Mouse (Mus musculus): ENCODE measurements around the gene Slc25a21. TPM values are rescaled to one million over a fixed set of nuclear protein-coding genes. Genes with fewer than 3 reads are reported as not detected.

The Slc25a21 gene
- total RNA-seq, 2 experiments from 2014 or later: 0.87 to 1.4 TPM

GRCm38 (mm10) chr12:56677620-56678019 is 519.7 kb downstream of the Slc25a21 start:
- intact Hi-C loops (cut with DNase I): no loop called here

GRCm38 (mm10) chr12:56674726-56675125 is 522.5 kb downstream of the Slc25a21 start:
- no peak for DNase-seq (ENCODE audit: low spot score in 2 of 2)
- intact Hi-C loops (cut with DNase I): no loop called here

More at GRCm38 (mm10) chr12:56677620-56678019, 519.7 kb downstream of the Slc25a21 start:
- no peak for DNase-seq (ENCODE audit: low spot score in 2 of 2)

DNA sequence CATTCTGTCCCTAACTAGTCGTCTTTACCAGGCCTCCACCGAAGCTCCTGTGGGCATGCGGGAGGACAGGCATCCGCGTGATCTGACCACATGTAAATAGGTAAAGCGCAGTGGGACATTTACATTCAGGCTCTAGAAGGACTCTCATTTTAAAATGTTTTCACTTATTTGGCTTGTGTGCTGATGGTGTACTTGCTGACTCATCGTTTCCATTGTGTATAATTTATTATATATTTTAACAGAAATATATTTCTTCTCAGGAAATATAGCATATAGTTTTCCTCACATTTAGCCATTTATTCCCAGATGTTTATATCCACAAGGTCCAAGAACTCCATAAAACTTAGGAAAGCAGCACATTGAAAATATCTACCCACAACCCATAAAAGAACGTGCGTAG is 526.5 kb downstream of the Slc25a21 start:
- intact Hi-C loops (cut with DNase I): no loop called here
- DNase-seq (ENCODE audit: low spot score in 2 of 2): no peak

- no peak for DNase-seq (ENCODE audit: low spot score in 2 of 2)
- intact Hi-C loops (cut with DNase I): no loop called here
Observed at GRCm38 (mm10) chr12:56669451-56670122, 527.7 kb downstream of the Slc25a21 start.

Other genes with a start within 250 kb of the Slc25a21 start
- 10 to 100 TPM; 13.8 to 14.3 TPM for gene Prps1l3, start 32.9 kb upstream of the Slc25a21 start, total RNA-seq (2021)
- 1 to 10 TPM; 5.2 to 5.5 TPM for gene Mipol1, start 33.0 kb upstream of the Slc25a21 start, total RNA-seq (2021)